Mouse (Mus musculus) hindbrain, embryonic 11.5 days (tissue): Measurements from ENCODE around the gene Myo1b. TPM values are rescaled to one million over a fixed set of nuclear protein-coding genes. Genes with fewer than 3 reads are reported as not detected.

Experiments used
- ATAC-seq: fragments of 200-750 bp; cut with Nextera tagmentation; 2 replicates; pipeline ENCODE4 v1.8.0; 2017; ENCODE audit warnings: mild to moderate bottlenecking, moderate TSS enrichment, moderate library complexity; ENCODE audit not compliant: low FRiP score
- DNase-seq: peaks from one replicate; pipeline ENCODE4 v3.0.0-alpha.2; 2015; ENCODE audit warnings: low spot score
- H3K27ac ChIP-seq: fragments of 300-500 bp; sonication (generic); 2 replicates; pipeline ENCODE4 v1.5.1; 2014; ENCODE audit warnings: mild to moderate bottlenecking, low read depth, low read length
- H3K27me3 ChIP-seq: fragments of 300-500 bp; sonication (generic); 2 replicates; pipeline ENCODE4 v1.6.1; 2014; ENCODE audit warnings: mild to moderate bottlenecking, low read length, moderate library complexity, mixed read lengths; ENCODE audit not compliant: control insufficient read depth, insufficient read depth
- H3K36me3 ChIP-seq: fragments of 300-500 bp; sonication (generic); 2 replicates; pipeline ENCODE4 v1.6.1; 2014; ENCODE audit warnings: mild to moderate bottlenecking, low read length, moderate library complexity, mixed read lengths; ENCODE audit not compliant: control insufficient read depth, insufficient read depth
- H3K4me1 ChIP-seq: fragments of 300-500 bp; sonication (generic); replicated peaks from 2 replicates; pipeline ENCODE4 v1.6.1; 2014; ENCODE audit warnings: low read length, mixed read lengths; ENCODE audit not compliant: control insufficient read depth, insufficient read depth
- H3K4me2 ChIP-seq: fragments of 300-500 bp; sonication (generic); replicated peaks from 2 replicates; pipeline ENCODE4 v1.6.1; 2014; ENCODE audit warnings: mild to moderate bottlenecking, low read depth, low read length
- H3K4me3 ChIP-seq: fragments of 300-500 bp; sonication (generic); 2 replicates; pipeline ENCODE4 v1.5.1; 2014; ENCODE audit warnings: low read depth, low read length
- H3K9ac ChIP-seq: fragments of 300-500 bp; sonication (generic); 2 replicates; pipeline ENCODE4 v1.6.1; 2014; ENCODE audit warnings: low read depth, low read length
- H3K9me3 ChIP-seq: fragments of 300-500 bp; sonication (generic); 2 replicates; pipeline ENCODE4 v1.6.1; 2016; ENCODE audit warnings: low read length; ENCODE audit not compliant: control insufficient read depth
- WGBS: fragments of 180-500 bp; shearing (Covaris S2); extraction: QIAGEN DNeasy Blood & Tissue Kit; methylation state at CpG from one replicate; pipeline ENCODE4 v1.1.7; 2014; 5-methylcytosine and 5-hydroxymethylcytosine counted together
- polyA plus RNA-seq: library from polyadenylated mRNA; unstranded; fragments of >200 nt; fragmentation: Nextera tagmentation; extraction: Ambion mirVana; gene quantifications from 2 replicates; pipeline ENCODE4 v1.2.1, GENCODE M21; 2014

Gene Myo1b
- polyA plus RNA-seq, 1 experiment from 2014 or later = 156 TPM

DNA sequence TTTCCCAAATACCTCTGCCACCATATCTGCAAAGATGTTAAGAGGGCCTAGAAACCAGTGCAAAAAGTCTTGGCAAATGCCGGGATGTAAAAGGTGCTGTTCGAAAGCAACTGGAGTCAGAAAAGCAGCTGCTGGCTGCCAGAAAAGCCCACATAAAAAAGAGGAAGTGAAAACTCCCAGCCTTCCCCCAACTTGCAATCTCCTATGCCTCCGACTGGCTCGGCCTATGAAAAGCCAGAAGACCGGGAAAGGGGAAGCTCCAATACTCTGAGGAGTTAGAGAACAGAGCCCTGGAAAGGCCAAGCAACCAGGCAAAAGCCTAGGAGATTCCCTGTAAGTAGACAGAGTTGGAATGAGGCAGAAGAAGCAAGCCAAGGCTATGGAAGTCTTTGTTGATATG is 14.7 kb upstream of the Myo1b start:
- no peak for DNase-seq
- no peak overlapping the region for H3K27ac ChIP-seq

DNA sequence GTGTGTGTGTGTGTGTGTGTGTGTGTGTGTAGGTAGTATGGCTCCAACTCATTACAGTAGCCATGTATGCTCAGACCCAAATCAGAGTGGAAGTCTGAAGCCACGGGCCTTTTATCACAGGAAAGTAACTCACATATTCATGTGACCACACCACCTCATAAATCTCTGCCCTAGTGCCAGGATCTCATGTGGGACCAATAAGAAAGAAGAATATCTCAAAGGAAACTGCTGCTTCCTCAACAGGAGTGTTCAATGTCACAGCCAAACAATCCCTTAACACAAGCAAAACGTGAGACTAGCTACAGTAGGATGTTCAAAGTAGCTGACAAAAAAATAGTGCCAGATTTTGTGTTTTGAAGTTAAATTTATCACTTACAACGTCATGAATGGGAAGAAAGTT is 13.7 kb upstream of the Myo1b start:
- H3K36me3 ChIP-seq = no peaks in the 10 kb centered on the region
- H3K4me1 ChIP-seq = no peaks in the 10 kb centered on the region
- no peak overlapping the region for H3K27ac ChIP-seq
- no peak overlapping the region for H3K4me2 ChIP-seq
- no peak overlapping the region for H3K4me3 ChIP-seq
- H3K27me3 ChIP-seq = no peaks in the 10 kb centered on the region
- H3K9ac ChIP-seq = no peak overlapping the region
- DNase-seq (no peak), ATAC-seq (no peak)
- 79% methylated on average over 3 of the region's 3 CpGs for WGBS
- H3K9me3 ChIP-seq = no peaks in the 10 kb centered on the region

More for the DNA sequence above, 14.7 kb upstream of the Myo1b start:
- 79% methylated on average over 5 of the region's 5 CpGs for WGBS
- Histone ChIP-seq H3K9me3 (no peaks in the 10 kb centered on the region), H3K4me2 (no peak overlapping the region), H3K9ac (no peak overlapping the region), H3K4me1 (no peaks in the 10 kb centered on the region), H3K27me3 (no peaks in the 10 kb centered on the region), H3K36me3 (no peaks in the 10 kb centered on the region), H3K4me3 (no peak overlapping the region)
- ATAC-seq = no peak

GRCm38 (mm10) chr1:51922820-51923219 is 6.9 kb upstream of the Myo1b start:
- H3K27ac ChIP-seq = no peak overlapping the region
- no peak overlapping the region for H3K4me3 ChIP-seq
- no peaks in the 10 kb centered on the region for H3K4me1 ChIP-seq
- 15% methylated on average over 12 of the region's 12 CpGs for WGBS
- ATAC-seq (peak; percentile 90), DNase-seq (peak; percentile 60)
- H3K4me2 ChIP-seq = no peak overlapping the region
- no peak overlapping the region for H3K9ac ChIP-seq
- no peaks in the 10 kb centered on the region for H3K9me3 ChIP-seq
- H3K27me3 ChIP-seq = no peaks in the 10 kb centered on the region
- H3K36me3 ChIP-seq = no peaks in the 10 kb centered on the region

DNA sequence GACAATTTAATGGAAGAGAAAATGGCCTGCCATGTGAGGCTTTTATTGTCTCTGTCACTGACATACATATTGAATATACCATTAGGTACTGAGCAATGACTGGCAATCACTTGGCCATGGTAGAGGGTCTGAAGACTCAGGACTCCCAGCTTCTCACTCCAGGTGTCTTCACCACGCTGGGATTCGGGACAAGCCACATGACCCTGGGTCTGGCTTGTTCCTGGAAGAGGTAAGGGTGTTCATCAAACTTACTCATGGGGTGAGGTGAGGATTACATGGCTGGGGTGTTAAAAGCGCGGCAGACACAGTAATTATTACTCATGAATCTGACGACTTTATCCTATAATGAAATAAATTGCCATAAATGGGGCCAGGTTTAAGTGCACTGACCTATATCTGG is 405 bp upstream of the Myo1b start:
- H3K27me3 ChIP-seq = no peaks in the 10 kb centered on the region
- H3K4me3 ChIP-seq = peak overlapping the region; percentile 88
- 48% methylated on average over 5 of the region's 5 CpGs for WGBS
- H3K4me1 ChIP-seq = 0 out of 2 replicates have a peak, but pooled peaks cover 3% of the 10 kb centered on the region
- H3K27ac ChIP-seq = peak overlapping the region; percentile 93; the same call in 1 of the 2 replicates
- H3K36me3 ChIP-seq = no peaks in the 10 kb centered on the region
- DNase-seq (no peak), ATAC-seq (peak; percentile 9; the same call in 1 of the 2 replicates)
- no peaks in the 10 kb centered on the region for H3K9me3 ChIP-seq
- peak overlapping the region; percentile 70; the same call in 1 of the 2 replicates for H3K4me2 ChIP-seq
- H3K9ac ChIP-seq = peak overlapping the region; percentile 97

- 0% methylated on average over 32 of the region's 33 CpGs for WGBS
- Histone ChIP-seq H3K4me2 (peak overlapping the region; percentile 70), H3K27ac (peak overlapping the region; percentile 93), H3K9ac (peak overlapping the region; percentile 97), H3K4me1 (peaks cover 3% of the 10 kb centered on the region; the same call in 1 of the 2 replicates), H3K4me3 (peak overlapping the region; percentile 88), H3K9me3 (no peaks in the 10 kb centered on the region), H3K27me3 (no peaks in the 10 kb centered on the region), H3K36me3 (no peaks in the 10 kb centered on the region)
- DNase-seq (peak; percentile 92), ATAC-seq (peak; percentile 91)
Observed at GRCm38 (mm10) chr1:51915051-51915575, 758 bp downstream of the Myo1b start.

DNA sequence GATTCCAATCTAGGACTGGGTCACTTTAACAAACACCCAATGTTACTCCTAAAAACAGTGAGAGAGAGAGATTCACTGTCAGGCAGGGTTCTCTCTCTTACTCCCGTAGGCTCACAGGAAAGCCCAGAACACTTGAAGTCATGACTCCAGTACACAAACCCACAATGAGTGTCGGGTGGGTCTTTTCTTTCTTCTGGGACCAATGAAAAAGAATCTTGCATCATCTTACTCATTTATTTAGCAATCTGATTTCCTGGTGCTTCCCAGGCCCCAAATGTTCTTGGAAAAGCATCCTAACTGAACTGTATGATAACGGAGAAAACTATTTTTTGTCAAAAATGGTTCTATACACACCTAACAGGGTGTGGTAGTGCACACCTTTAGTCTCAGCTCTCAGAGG is 1.8 kb downstream of the Myo1b start:
- Histone ChIP-seq H3K9me3 (no peaks in the 10 kb centered on the region), H3K27ac (no peak overlapping the region), H3K4me2 (peak overlapping the region; percentile 70), H3K9ac (no peak overlapping the region), H3K4me1 (peaks cover 3% of the 10 kb centered on the region; the same call in 1 of the 2 replicates), H3K36me3 (no peaks in the 10 kb centered on the region), H3K4me3 (peak overlapping the region; percentile 8; the same call in 1 of the 2 replicates), H3K27me3 (no peaks in the 10 kb centered on the region)
- DNase-seq = no peak
- ATAC-seq = no peak
- WGBS = 83% methylated on average over 3 of the region's 3 CpGs

DNA sequence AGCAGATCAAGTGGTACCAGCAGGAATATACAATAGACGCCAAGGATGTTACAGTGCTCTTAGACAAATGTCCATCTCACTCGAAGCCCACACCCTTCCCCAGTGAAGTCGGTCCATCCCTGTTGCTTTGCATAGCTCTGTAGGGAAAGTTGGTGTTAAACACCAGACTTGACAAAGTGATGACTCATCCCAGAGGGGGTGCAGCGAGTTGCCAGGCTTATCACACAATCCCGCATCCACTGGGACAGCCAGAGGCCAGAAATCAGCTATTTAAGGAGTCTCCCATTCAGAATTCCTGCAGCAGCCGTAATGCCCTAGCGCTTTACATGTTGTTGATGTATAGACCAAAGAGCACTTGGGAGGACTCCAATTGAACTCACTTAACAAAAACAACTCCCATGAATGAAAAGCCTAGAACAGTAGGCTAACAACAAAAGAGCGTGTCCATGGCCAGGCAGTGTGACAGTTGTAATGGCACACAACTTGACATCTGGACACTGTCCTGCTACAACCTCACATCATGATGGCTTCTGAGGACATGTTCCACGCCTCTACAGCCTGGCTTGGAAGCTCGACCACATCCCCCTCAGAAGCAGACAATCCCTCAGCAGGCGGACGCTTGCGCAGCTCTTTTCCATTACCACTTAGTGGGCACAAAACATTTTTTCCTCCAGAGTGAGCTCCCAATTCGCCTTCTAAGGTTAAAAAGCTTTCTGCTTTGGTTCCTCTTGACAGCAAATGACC is 2.6 kb downstream of the Myo1b start:
- DNase-seq (no peak), ATAC-seq (no peak)
- Histone ChIP-seq H3K9ac (no peak overlapping the region), H3K27me3 (no peaks in the 10 kb centered on the region), H3K36me3 (no peaks in the 10 kb centered on the region), H3K9me3 (no peaks in the 10 kb centered on the region), H3K4me1 (peaks cover 3% of the 10 kb centered on the region; the same call in 1 of the 2 replicates), H3K4me2 (peak overlapping the region; percentile 14; the same call in 1 of the 2 replicates), H3K27ac (no peak overlapping the region), H3K4me3 (peak overlapping the region; percentile 8; the same call in 1 of the 2 replicates)
- 67% methylated on average over 14 of the region's 14 CpGs for WGBS

- no peaks in the 10 kb centered on the region for H3K36me3 ChIP-seq
- H3K9me3 ChIP-seq = no peaks in the 10 kb centered on the region
- no peaks in the 10 kb centered on the region for H3K27me3 ChIP-seq
- no peak overlapping the region for H3K4me2 ChIP-seq
- DNase-seq (no peak), ATAC-seq (no peak)
- peaks cover 3% of the 10 kb centered on the region; the same call in 1 of the 2 replicates for H3K4me1 ChIP-seq
- no peak overlapping the region for H3K27ac ChIP-seq
- no peak overlapping the region for H3K9ac ChIP-seq
- H3K4me3 ChIP-seq = no peak overlapping the region
- WGBS = 49% methylated on average over 4 of the region's 4 CpGs
Observed at GRCm38 (mm10) chr1:51911331-51911730, 4.5 kb downstream of the Myo1b start.

GRCm38 (mm10) chr1:51909204-51909603 is 6.7 kb downstream of the Myo1b start:
- H3K27ac ChIP-seq = no peak overlapping the region
- no peaks in the 10 kb centered on the region for H3K36me3 ChIP-seq
- no peaks in the 10 kb centered on the region for H3K9me3 ChIP-seq
- no peak overlapping the region for H3K9ac ChIP-seq
- H3K4me1 ChIP-seq = peaks cover 3% of the 10 kb centered on the region; the same call in 1 of the 2 replicates
- 63% methylated on average over 2 of the region's 2 CpGs for WGBS
- no peaks in the 10 kb centered on the region for H3K27me3 ChIP-seq
- no peak overlapping the region for H3K4me2 ChIP-seq
- DNase-seq = no peak
- no peak for ATAC-seq
- H3K4me3 ChIP-seq = no peak overlapping the region
